Mouse (Mus musculus): ENCODE data around the gene Gm9837. TPM values are rescaled to one million over a fixed set of nuclear protein-coding genes. Genes with fewer than 3 reads are reported as not detected.
A peak's percentile ranks its signal among the peaks of the same experiment; 100 is the strongest.

Gm9837 gene
- polyA plus RNA-seq, 1 experiment from 2014 or later: not detected

DNA sequence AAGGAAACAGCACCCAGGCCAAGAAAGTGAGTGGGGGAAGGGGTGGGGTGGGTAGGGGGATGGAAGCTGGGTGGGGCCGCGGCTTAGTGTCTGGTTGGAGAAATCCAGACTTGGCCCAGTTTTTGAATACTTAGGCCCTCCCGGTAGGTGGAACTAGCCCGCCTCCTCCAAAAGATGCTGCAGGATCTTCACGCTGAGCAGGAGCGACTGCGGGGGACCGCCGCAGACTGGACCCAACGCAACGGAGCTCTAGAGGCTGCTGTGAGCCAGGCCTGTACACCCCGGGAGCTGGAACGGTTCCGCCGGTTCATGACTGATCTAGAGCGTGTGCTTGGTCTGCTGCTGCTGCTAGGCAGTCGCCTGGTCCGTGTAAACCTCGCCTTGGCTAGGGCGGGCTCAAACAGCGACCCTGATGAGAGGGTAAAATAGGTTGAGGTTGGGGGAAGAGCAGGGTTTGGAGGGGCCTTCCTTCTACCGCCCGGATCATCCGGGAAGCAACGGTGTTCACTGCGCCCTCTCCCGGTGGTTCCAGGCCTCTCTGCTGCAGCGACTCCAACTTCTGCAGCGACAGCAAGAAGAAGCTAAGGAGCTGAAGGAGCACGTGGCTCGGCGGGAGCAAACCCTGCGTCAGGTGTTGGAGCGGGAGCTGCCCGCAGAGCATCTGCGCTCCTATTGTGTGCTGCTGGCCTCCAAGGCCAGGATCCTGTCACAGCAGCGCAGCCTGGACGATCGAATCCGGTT, 3.9 kb downstream of the Gm9837 start:
- no peaks in the 10 kb centered on the region for H3K36me3 ChIP-seq (ENCODE audit: control insufficient read depth, insufficient read depth, low read length)
- ATAC-seq (replicated peaks; ENCODE audit: insufficient number of reproducible peaks, low FRiP score, low TSS enrichment): no peak
- H3K27me3 ChIP-seq (ENCODE audit: control insufficient read depth, insufficient read depth, low read length): peaks cover 69% of the 10 kb centered on the region
- H3K4me3 ChIP-seq (ENCODE audit: low read depth, low read length): peak overlapping the region; percentile 35
- WGBS (ENCODE audit: insufficient replicate concordance): 8% methylated on average over 40 of the region's 40 CpGs
- H3K9me3 ChIP-seq (replicated peaks; ENCODE audit: control insufficient read depth, low read length): no peaks in the 10 kb centered on the region
- peak overlapping the region; percentile 61 for H3K9ac ChIP-seq (ENCODE audit: low read depth, low read length)
- peak overlapping the region; percentile 72 for H3K4me2 ChIP-seq
- H3K27ac ChIP-seq (ENCODE audit: low read depth, low read length): no peak overlapping the region
- H3K4me1 ChIP-seq (ENCODE audit: control insufficient read depth, insufficient read depth, low read length): peaks cover 7% of the 10 kb centered on the region; the same call in 1 of the 2 replicates

DNA sequence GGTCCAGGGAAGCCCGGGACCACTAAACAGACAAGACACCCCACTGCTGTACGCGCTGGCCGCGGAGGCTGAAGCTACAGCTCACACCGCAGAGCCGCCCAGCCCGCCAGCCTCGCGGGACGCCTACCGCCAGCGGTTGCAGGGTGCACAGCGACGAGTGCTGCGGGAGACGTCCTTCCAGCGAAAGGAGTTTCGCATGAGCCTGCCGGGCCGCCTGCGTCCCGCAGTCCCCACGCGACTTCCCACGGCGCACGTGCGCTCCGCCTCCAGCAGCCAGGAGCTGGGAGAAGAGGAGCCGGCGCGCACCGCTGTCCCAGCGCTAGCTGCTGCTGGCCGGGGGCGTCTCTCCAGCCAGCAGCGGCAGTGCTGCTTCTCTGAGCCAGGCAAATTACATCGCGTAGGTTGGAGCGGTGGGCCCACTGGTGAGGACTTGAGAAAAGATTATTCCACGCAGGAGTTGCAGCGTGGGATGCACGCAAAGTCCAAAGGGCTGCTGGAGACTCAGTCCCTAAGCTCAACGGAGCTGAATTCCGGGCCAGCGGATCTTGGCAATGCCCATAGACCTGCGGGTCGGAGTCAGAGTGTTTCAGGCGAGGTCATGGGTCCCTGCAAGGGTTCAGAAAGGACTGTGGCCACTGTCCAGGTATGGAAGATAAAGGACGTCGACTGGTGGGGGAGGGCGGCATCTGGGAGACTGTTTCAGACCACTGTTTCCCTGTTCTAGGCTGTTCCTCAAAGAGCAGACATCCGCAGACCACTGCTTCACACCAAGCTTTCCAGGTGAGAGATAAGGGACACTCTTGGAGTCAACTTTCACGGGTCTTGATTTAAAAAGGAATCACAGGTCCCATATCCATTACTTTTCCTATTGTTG, 6.5 kb downstream of the Gm9837 start:
- no peak for ATAC-seq (replicated peaks; ENCODE audit: insufficient number of reproducible peaks, low FRiP score, low TSS enrichment)
- no peaks in the 10 kb centered on the region; the same call in 1 of the 2 replicates for H3K4me1 ChIP-seq (ENCODE audit: control insufficient read depth, insufficient read depth, low read length)
- peaks cover 63% of the 10 kb centered on the region for H3K27me3 ChIP-seq (ENCODE audit: control insufficient read depth, insufficient read depth, low read length)
- H3K4me3 ChIP-seq (ENCODE audit: low read depth, low read length): peak overlapping the region; percentile 47
- H3K9ac ChIP-seq (ENCODE audit: low read depth, low read length): peak overlapping the region; percentile 44; the same call in 1 of the 2 replicates
- no peak overlapping the region for H3K27ac ChIP-seq (ENCODE audit: low read depth, low read length)
- WGBS (ENCODE audit: insufficient replicate concordance): 6% methylated on average over 55 of the region's 55 CpGs
- H3K9me3 ChIP-seq (replicated peaks; ENCODE audit: control insufficient read depth, low read length): no peaks in the 10 kb centered on the region
- H3K4me2 ChIP-seq: peak overlapping the region; percentile 86
- H3K36me3 ChIP-seq (ENCODE audit: control insufficient read depth, insufficient read depth, low read length): no peaks in the 10 kb centered on the region

DNA sequence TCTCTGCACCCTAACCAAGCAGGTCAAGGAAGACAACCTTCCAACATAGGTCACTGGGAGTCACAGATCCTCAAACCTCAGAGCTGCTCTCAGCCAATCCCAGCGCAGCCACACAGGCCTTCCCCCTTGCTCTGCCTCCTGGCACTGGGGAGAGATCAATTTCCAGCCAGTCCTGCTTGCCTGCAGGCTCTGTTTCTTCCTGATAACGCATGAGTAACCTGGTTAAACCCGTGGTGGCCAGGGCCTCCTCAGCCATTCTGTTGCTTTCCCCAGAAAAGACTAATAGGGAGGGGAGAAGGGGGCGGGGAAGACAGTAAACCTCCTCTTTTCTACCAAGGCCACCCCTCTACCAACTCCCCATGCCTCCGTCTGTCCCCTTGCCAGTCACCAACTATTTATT, 8.6 kb downstream of the Gm9837 start:
- no peak for ATAC-seq (replicated peaks; ENCODE audit: insufficient number of reproducible peaks, low FRiP score, low TSS enrichment)
- no peak overlapping the region for H3K9ac ChIP-seq (ENCODE audit: low read depth, low read length)
- no peak overlapping the region for H3K4me3 ChIP-seq (ENCODE audit: low read depth, low read length)
- no peak overlapping the region for H3K27ac ChIP-seq (ENCODE audit: low read depth, low read length)
- no peaks in the 10 kb centered on the region; the same call in 1 of the 2 replicates for H3K4me1 ChIP-seq (ENCODE audit: control insufficient read depth, insufficient read depth, low read length)
- no peaks in the 10 kb centered on the region for H3K36me3 ChIP-seq (ENCODE audit: control insufficient read depth, insufficient read depth, low read length)
- H3K4me2 ChIP-seq: no peak overlapping the region
- 26% methylated on average over 5 of the region's 5 CpGs for WGBS (ENCODE audit: insufficient replicate concordance)
- H3K27me3 ChIP-seq (ENCODE audit: control insufficient read depth, insufficient read depth, low read length): peaks cover 57% of the 10 kb centered on the region
- H3K9me3 ChIP-seq (replicated peaks; ENCODE audit: control insufficient read depth, low read length): no peaks in the 10 kb centered on the region

DNA sequence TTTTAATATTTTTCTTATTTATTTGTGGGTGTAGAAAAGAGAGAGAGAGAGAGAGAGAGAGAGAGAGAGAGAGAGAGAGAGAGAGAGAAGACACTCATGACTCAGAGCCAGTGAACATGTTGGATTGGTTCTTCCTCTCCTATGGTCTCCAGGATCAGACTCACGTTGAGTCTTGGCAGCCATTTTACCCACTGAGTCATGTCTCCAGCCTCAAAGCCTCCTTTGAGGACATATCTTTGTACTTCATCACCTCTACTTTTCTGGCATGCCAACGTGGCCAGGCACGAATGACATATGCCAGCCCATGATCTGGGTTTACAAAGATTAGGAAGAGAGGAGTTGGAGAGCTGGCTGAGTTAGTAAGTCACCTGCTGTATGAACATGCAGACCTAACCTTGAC, 10.1 kb downstream of the Gm9837 start:
- no peak overlapping the region for H3K27ac ChIP-seq (ENCODE audit: low read depth, low read length)
- peaks cover 41% of the 10 kb centered on the region for H3K27me3 ChIP-seq (ENCODE audit: control insufficient read depth, insufficient read depth, low read length)
- no peak overlapping the region for H3K4me2 ChIP-seq
- no peaks in the 10 kb centered on the region for H3K36me3 ChIP-seq (ENCODE audit: control insufficient read depth, insufficient read depth, low read length)
- H3K9ac ChIP-seq (ENCODE audit: low read depth, low read length): no peak overlapping the region
- ATAC-seq (replicated peaks; ENCODE audit: insufficient number of reproducible peaks, low FRiP score, low TSS enrichment): no peak
- no peaks in the 10 kb centered on the region for H3K4me1 ChIP-seq (ENCODE audit: control insufficient read depth, insufficient read depth, low read length)
- 66% methylated on average over 3 of the region's 3 CpGs for WGBS (ENCODE audit: insufficient replicate concordance)
- no peak overlapping the region for H3K4me3 ChIP-seq (ENCODE audit: low read depth, low read length)
- H3K9me3 ChIP-seq (replicated peaks; ENCODE audit: control insufficient read depth, low read length): no peaks in the 10 kb centered on the region

DNA sequence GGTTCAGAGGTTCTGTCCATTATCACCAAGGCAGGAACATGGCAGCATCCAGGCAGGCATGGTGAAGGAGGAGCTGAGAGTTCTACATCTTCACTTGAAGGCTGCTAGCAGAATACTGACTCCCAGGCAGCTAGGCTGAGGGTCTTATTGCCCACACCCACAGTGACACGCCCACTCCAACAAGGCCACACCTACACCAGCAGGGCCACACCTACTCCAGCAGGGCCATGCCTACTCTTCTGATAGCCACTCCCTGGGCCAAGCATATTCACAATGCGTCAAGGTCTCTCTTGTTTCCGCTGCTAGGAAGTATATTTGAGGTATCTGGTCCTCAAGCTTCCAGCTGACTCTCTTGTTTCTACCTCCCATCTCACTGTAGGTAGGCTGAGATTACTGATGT, 11.3 kb downstream of the Gm9837 start:
- Histone ChIP-seq H3K27ac (ENCODE audit: low read depth, low read length) (no peak overlapping the region), H3K4me2 (no peak overlapping the region), H3K4me1 (ENCODE audit: control insufficient read depth, insufficient read depth, low read length) (no peaks in the 10 kb centered on the region), H3K4me3 (ENCODE audit: low read depth, low read length) (no peak overlapping the region), H3K9me3 (replicated peaks; ENCODE audit: control insufficient read depth, low read length) (no peaks in the 10 kb centered on the region), H3K36me3 (ENCODE audit: control insufficient read depth, insufficient read depth, low read length) (no peaks in the 10 kb centered on the region), H3K9ac (ENCODE audit: low read depth, low read length) (no peak overlapping the region), H3K27me3 (ENCODE audit: control insufficient read depth, insufficient read depth, low read length) (peaks cover 29% of the 10 kb centered on the region)
- 57% methylated on average over 3 of the region's 3 CpGs for WGBS (ENCODE audit: insufficient replicate concordance)
- no peak for ATAC-seq (replicated peaks; ENCODE audit: insufficient number of reproducible peaks, low FRiP score, low TSS enrichment)

DNA sequence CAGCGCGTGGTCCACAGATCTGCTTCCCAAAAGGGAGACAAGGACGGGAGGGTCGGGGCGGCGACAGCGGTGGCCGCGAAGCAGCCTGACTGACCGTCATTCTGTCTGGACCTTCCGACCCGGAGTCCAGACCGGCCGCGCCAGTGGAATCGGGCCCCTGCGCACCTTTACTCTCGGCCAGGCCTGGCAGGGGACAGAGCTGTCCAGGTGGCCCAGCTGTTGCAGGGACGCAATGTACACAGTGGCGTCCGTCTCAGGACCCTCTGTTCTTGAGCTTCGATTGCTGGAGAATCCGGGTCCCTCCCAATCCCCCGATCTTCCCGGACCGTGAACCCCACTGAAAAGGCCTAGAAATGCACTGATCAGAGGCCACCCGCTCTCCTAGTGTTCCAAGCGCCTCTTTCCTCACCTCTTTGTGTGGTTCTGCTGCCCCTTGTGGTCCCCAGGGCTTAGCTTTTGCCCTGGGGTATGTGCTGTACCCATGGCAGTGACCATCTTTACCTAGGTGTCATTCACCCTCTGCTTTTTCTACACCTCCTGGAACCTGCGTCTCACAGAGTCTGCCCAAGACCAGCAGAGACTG, 12.8 kb downstream of the Gm9837 start:
- Histone ChIP-seq H3K27ac (ENCODE audit: low read depth, low read length) (no peak overlapping the region), H3K4me1 (ENCODE audit: control insufficient read depth, insufficient read depth, low read length) (no peaks in the 10 kb centered on the region)

DNA sequence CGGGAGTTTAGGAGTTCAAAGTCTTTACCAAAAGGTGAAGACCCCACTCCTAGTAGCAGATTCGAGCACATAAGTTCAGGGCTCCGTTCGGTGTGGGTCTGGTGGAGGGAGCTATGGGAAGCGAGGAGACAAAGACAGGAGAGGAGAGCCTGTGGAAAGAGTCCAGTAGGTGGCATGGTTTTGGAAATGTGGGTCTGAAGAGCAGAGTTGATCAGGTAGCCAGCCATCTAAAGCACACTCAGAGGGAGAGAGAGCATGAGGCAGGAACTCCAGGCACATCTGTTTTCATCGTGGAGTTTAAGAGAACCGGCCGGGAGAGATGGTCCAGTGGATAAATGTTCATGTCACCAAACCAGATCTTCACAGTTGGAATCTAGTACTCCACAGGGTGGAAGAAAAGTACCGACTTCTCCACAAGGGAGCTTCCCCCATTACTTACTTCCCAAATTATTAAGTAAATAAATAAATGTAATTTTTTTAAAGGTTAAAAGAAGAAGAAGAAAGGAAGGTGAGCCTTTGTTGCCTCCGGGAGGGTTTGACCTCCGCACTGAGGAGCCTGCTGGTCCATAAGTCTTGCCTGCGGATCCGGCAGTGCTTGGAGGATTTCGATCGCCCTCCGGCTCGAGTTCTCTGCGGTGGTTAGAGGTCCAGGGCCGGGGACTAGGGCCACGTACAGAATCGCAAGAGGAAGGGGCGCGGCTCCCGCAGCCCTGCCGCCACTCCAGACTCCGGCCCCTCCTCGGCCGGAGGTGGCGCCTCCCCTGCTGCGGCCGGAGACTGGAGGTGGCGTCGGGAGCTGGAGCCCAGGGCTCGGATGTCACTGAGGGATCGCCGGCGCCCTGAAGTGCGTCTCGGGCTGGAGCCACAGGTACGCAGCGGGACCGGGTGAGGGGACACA, 13.6 kb downstream of the Gm9837 start, which contains the start of the genes Gm10447 and Shroom1:
Gene Gm10447 (minus strand): TSS at position 637 of the 898 bp plus-strand sequence.
Gene Shroom1 (plus strand): TSS at position 732 of the 898 bp plus-strand sequence.
- peak within 1 kb of the TSS; percentile 73 for H3K9ac ChIP-seq (ENCODE audit: low read depth, low read length)
- no peaks in the 10 kb centered on the region for H3K9me3 ChIP-seq (replicated peaks; ENCODE audit: control insufficient read depth, low read length)
- no peaks in the 10 kb centered on the region for H3K36me3 ChIP-seq (ENCODE audit: control insufficient read depth, insufficient read depth, low read length)
- H3K4me1 ChIP-seq (ENCODE audit: control insufficient read depth, insufficient read depth, low read length): no peaks in the 10 kb centered on the region
- peak within 1 kb of the TSS; percentile 80 for H3K4me2 ChIP-seq
- H3K27me3 ChIP-seq (ENCODE audit: control insufficient read depth, insufficient read depth, low read length): peaks cover 7% of the 10 kb centered on the region
- H3K27ac ChIP-seq (ENCODE audit: low read depth, low read length): no peak within 1 kb of the TSS
- H3K4me3 ChIP-seq (ENCODE audit: low read depth, low read length): peak within 1 kb of the TSS; percentile 49
- 3% methylated on average over 42 of the region's 42 CpGs for WGBS (ENCODE audit: insufficient replicate concordance)
- ATAC-seq (replicated peaks; ENCODE audit: insufficient number of reproducible peaks, low FRiP score, low TSS enrichment): peak; percentile 68; the same call in 1 of the 2 replicates

More for the DNA sequence above, 12.8 kb downstream of the Gm9837 start:
- ATAC-seq (replicated peaks; ENCODE audit: insufficient number of reproducible peaks, low FRiP score, low TSS enrichment): 0 out of 2 replicates have a peak, but pooled peaks have one; percentile 11
- peak overlapping the region; percentile 49 for H3K4me3 ChIP-seq (ENCODE audit: low read depth, low read length)
- WGBS (ENCODE audit: insufficient replicate concordance): 6% methylated on average over 29 of the region's 29 CpGs
- H3K36me3 ChIP-seq (ENCODE audit: control insufficient read depth, insufficient read depth, low read length): no peaks in the 10 kb centered on the region
- H3K9me3 ChIP-seq (replicated peaks; ENCODE audit: control insufficient read depth, low read length): no peaks in the 10 kb centered on the region
- peaks cover 14% of the 10 kb centered on the region for H3K27me3 ChIP-seq (ENCODE audit: control insufficient read depth, insufficient read depth, low read length)
- H3K9ac ChIP-seq (ENCODE audit: low read depth, low read length): peak overlapping the region; percentile 73
- peak overlapping the region; percentile 80 for H3K4me2 ChIP-seq
